Mouse (Mus musculus): ENCODE measurements around the gene Abhd15. TPM values are rescaled to one million over a fixed set of nuclear protein-coding genes. Genes with fewer than 3 reads are reported as not detected.

Abhd15 gene
- polyA plus RNA-seq, 2 experiments, result 0.76 to 2.3 TPM

DNA sequence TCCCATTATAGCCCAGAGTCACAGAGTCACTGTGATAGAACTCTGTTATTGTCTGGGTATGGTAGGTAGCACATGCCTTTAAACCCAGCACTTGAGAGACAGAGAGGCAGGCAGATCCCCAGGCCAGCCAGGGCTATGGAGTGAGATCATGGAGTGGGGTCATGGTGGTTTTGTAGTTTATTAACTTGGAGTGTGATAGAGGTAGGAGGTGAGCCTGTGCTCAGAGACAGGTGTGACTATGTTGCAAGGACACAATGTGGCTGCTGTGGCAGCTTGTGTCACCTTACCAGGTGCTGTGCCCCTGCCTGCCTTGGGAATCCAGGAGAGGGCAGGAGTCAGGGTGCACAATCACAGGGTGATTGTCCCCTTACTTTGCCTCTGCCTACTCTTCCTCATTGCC lies 19.4 kb upstream of the Abhd15 start:
- H3K4me2 ChIP-seq (ENCODE audit: low read depth), result no peak overlapping the region
- no peak overlapping the region for H3K4me3 ChIP-seq (ENCODE audit: insufficient read depth in 1 of 2, low read depth in 2 of 2, low read length in 2 of 2)
- DNase-seq (ENCODE audit: low read depth in 3 of 3, low spot score in 3 of 3) (no peak), ATAC-seq (ENCODE audit: insufficient read depth) (no peak)
- H3K9ac ChIP-seq (replicated peaks), result no peak overlapping the region
- H3K27ac ChIP-seq, result no peak overlapping the region
- H3K36me3 ChIP-seq (replicated peaks; ENCODE audit: control insufficient read depth, insufficient read depth, low read depth), result no peaks in the 10 kb centered on the region; the same call in 1 of the 2 replicates
- no peaks in the 10 kb centered on the region for H3K9me3 ChIP-seq (ENCODE audit: control insufficient read depth, low read length)
- peaks cover 3% of the 10 kb centered on the region for H3K27me3 ChIP-seq (ENCODE audit: control insufficient read depth, insufficient read depth, low read length)
- no peak for TF ChIP-seq CTCF (IDR thresholded peaks at IDR 0.05; ENCODE audit: low read depth)
- no peak for TF ChIP-seq EP300 (IDR thresholded peaks at IDR 0.05; ENCODE audit: low read depth)
- H3K4me1 ChIP-seq (replicated peaks; ENCODE audit: control insufficient read depth in 2 of 2, insufficient read depth in 2 of 2, low read length in 1 of 2), result peaks cover 7 to 29% of the 10 kb centered on the region in 2 experiments; a peak in 3 of 4 replicates

DNA sequence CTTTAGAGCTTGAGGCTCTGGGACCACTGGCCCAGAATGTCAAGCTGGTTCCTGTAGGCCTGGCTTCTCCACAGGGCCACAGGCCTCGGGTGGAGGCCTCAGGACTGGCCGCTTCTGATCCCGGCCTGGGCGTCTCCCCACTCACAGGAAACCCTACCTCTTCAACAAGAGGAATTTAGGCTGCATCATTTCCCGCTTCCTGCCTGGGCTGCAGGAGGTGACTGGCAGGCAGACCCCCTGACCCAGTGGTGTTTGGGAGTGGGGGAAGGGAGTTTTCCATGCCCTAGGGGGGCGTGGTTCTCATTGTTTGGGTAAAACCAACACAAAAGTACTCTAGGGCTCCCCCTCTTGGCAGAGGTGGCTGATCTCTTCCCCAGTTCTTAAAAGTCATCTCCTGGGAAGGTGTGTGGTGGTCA lies 17.6 kb upstream of the Abhd15 start:
- DNase-seq (ENCODE audit: low read depth in 3 of 3, low spot score in 3 of 3) (no peak), ATAC-seq (ENCODE audit: insufficient read depth) (no peak)
- no peak overlapping the region for H3K4me3 ChIP-seq (ENCODE audit: insufficient read depth in 1 of 2, low read depth in 2 of 2, low read length in 2 of 2)
- no peak overlapping the region for H3K4me2 ChIP-seq (ENCODE audit: low read depth)
- no peaks in the 10 kb centered on the region for H3K27me3 ChIP-seq (ENCODE audit: control insufficient read depth, insufficient read depth, low read length)
- no peaks in the 10 kb centered on the region for H3K9me3 ChIP-seq (ENCODE audit: control insufficient read depth, low read length)
- peaks cover 1 to 16% of the 10 kb centered on the region in 2 experiments; a peak in 3 of 4 replicates for H3K4me1 ChIP-seq (replicated peaks; ENCODE audit: control insufficient read depth in 2 of 2, insufficient read depth in 2 of 2, low read length in 1 of 2)
- no peak overlapping the region for H3K9ac ChIP-seq (replicated peaks)
- no peak overlapping the region for H3K27ac ChIP-seq
- H3K36me3 ChIP-seq (replicated peaks; ENCODE audit: control insufficient read depth, insufficient read depth, low read depth), result no peaks in the 10 kb centered on the region; the same call in none of the 2 replicates
- peak; percentile 58 for TF ChIP-seq CTCF (IDR thresholded peaks at IDR 0.05; ENCODE audit: low read depth)
- no peak for TF ChIP-seq EP300 (IDR thresholded peaks at IDR 0.05; ENCODE audit: low read depth)
- WGBS (ENCODE audit: insufficient replicate concordance), result 43% methylated on average over 6 of the region's 6 CpGs

DNA sequence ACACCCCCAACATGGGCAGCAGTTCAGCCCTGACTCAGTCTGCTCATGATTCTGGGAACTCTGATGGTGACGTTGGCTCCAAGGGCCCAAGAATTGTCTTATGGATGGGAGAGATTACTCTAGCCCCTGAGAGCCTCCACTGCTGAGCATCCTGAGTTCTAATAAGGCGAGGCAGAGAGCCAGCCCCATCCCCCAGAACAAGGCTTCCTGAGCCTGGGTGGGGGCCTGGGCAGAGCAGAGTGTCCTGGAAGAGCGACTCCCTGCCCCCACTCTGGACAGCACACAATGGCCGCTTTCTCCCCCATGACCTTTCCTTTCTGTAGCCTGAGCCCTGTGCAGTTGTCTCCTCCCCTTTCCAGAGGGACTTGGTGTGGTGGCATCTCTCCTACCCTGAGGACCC lies 17.1 kb upstream of the Abhd15 start:
- no peak overlapping the region for H3K4me3 ChIP-seq (ENCODE audit: insufficient read depth in 1 of 2, low read depth in 2 of 2, low read length in 2 of 2)
- peaks cover 0 to 16% of the 10 kb centered on the region in 2 experiments; a peak in 2 of 4 replicates for H3K4me1 ChIP-seq (replicated peaks; ENCODE audit: control insufficient read depth in 2 of 2, insufficient read depth in 2 of 2, low read length in 1 of 2)
- no peak overlapping the region for H3K4me2 ChIP-seq (ENCODE audit: low read depth)
- 64% methylated on average over 4 of the region's 4 CpGs for WGBS (ENCODE audit: insufficient replicate concordance)
- H3K27ac ChIP-seq, result no peak overlapping the region
- ATAC-seq (ENCODE audit: insufficient read depth) (no peak), DNase-seq (ENCODE audit: low read depth in 3 of 3, low spot score in 3 of 3) (no peak)
- no peaks in the 10 kb centered on the region for H3K9me3 ChIP-seq (ENCODE audit: control insufficient read depth, low read length)
- no peaks in the 10 kb centered on the region; the same call in none of the 2 replicates for H3K36me3 ChIP-seq (replicated peaks; ENCODE audit: control insufficient read depth, insufficient read depth, low read depth)
- H3K9ac ChIP-seq (replicated peaks), result no peak overlapping the region
- no peak for TF ChIP-seq EP300 (IDR thresholded peaks at IDR 0.05; ENCODE audit: low read depth)
- no peak for TF ChIP-seq CTCF (IDR thresholded peaks at IDR 0.05; ENCODE audit: low read depth)
- H3K27me3 ChIP-seq (ENCODE audit: control insufficient read depth, insufficient read depth, low read length), result no peaks in the 10 kb centered on the region

DNA sequence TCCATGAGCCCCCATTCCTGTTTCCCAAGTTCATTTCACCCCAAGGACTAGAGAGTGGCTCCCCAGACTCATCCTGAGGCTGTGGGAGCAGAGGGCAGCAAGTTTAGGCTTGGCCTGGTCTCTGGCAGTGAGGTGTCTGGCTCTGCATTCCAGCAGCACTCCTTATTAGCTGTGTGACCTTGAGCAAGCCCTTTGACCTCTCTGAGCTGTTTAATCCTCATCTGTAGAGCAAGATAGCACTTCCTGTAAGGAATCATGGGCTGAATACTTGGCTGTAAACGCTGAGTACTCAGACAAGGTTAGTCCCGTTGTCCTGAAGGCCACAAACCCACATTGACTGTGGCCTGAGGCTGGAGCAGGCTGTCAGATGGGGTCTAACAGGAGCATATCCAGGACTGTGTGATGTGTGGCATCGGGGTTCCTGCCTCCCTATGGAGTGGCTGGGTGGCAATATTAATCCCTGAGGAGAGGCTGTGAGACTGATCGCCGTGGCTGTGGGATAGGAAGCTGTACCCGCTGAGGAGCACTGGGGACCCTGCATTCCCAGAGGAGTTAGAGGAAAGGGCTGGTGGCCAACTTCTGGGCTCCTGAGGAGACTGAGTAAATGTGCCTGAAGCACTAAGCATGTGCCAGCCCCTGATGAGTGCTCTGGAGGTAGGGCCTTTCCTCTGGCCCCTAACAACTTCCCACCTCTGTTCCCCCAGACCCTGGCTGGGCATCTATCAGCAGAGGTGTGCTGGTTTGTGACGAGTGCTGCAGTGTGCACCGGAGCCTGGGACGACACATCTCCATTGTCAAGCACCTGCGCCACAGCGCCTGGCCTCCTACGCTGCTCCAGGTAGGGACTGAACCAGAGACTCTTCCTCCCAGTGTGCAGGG lies 16.4 kb upstream of the Abhd15 start:
- TF ChIP-seq CTCF (IDR thresholded peaks at IDR 0.05; ENCODE audit: low read depth), result no peak
- TF ChIP-seq EP300 (IDR thresholded peaks at IDR 0.05; ENCODE audit: low read depth), result no peak
- no peak for DNase-seq (ENCODE audit: low read depth in 3 of 3, low spot score in 3 of 3)
- no peak for ATAC-seq (ENCODE audit: insufficient read depth)
- no peak overlapping the region for H3K4me2 ChIP-seq (ENCODE audit: low read depth)
- WGBS (ENCODE audit: insufficient replicate concordance), result 78% methylated on average over 12 of the region's 12 CpGs
- peaks cover 0 to 16% of the 10 kb centered on the region in 2 experiments; a peak in 2 of 4 replicates for H3K4me1 ChIP-seq (replicated peaks; ENCODE audit: control insufficient read depth in 2 of 2, insufficient read depth in 2 of 2, low read length in 1 of 2)
- no peak overlapping the region for H3K4me3 ChIP-seq (ENCODE audit: insufficient read depth in 1 of 2, low read depth in 2 of 2, low read length in 2 of 2)
- no peaks in the 10 kb centered on the region for H3K27me3 ChIP-seq (ENCODE audit: control insufficient read depth, insufficient read depth, low read length)
- H3K9me3 ChIP-seq (ENCODE audit: control insufficient read depth, low read length), result no peaks in the 10 kb centered on the region
- no peak overlapping the region for H3K9ac ChIP-seq (replicated peaks)
- H3K27ac ChIP-seq, result no peak overlapping the region
- no peaks in the 10 kb centered on the region; the same call in none of the 2 replicates for H3K36me3 ChIP-seq (replicated peaks; ENCODE audit: control insufficient read depth, insufficient read depth, low read depth)

DNA sequence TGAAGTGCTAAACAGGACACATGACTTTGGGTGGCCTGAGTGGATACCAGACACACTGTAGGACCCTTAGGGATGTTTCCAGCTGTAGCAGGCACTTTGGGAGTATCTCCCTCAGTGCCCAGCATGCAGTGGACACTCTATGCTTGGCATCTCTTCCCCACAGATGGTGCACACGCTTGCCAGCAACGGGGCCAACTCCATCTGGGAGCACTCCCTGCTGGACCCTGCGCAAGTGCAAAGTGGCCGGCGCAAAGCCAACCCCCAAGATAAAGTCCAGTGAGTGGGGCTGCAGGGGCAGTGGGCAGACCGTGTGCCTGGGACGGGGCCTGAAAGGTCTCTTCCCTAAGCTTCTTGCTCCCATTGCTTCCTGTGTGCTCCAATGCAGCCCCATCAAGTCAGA lies 15.6 kb upstream of the Abhd15 start:
- Histone ChIP-seq H3K9ac (replicated peaks) (no peak overlapping the region), H3K36me3 (replicated peaks; ENCODE audit: control insufficient read depth, insufficient read depth, low read depth) (no peaks in the 10 kb centered on the region; the same call in none of the 2 replicates), H3K27ac (no peak overlapping the region), H3K4me1 (replicated peaks; ENCODE audit: control insufficient read depth in 2 of 2, insufficient read depth in 2 of 2, low read length in 1 of 2) (peaks cover 0 to 14% of the 10 kb centered on the region in 2 experiments; a peak in 2 of 4 replicates), H3K27me3 (ENCODE audit: control insufficient read depth, insufficient read depth, low read length) (no peaks in the 10 kb centered on the region), H3K9me3 (ENCODE audit: control insufficient read depth, low read length) (no peaks in the 10 kb centered on the region), H3K4me3 (ENCODE audit: insufficient read depth in 1 of 2, low read depth in 2 of 2, low read length in 2 of 2) (no peak overlapping the region), H3K4me2 (ENCODE audit: low read depth) (no peak overlapping the region)
- DNase-seq (ENCODE audit: low read depth in 3 of 3, low spot score in 3 of 3), result no peak
- TF ChIP-seq EP300 (IDR thresholded peaks at IDR 0.05; ENCODE audit: low read depth), result no peak
- TF ChIP-seq CTCF (IDR thresholded peaks at IDR 0.05; ENCODE audit: low read depth), result no peak
- 90% methylated on average over 7 of the region's 7 CpGs for WGBS (ENCODE audit: insufficient replicate concordance)
- ATAC-seq (ENCODE audit: insufficient read depth), result no peak

All from liver, embryonic 14.5 days (tissue).